Mouse (Mus musculus) T-helper 17 cell (primary cell): ENCODE measurements at regions not wholly inside any gene's neighbourhood (a gene's known extent, or its start where the extent isn't known, plus 50 kb on each side); places are given as distances from the start of the nearest gene placed in this dataset.

Experiments used
- in situ Hi-C, 2 experiments: fragments of 300-600 bp; cut with MboI, MseI; formaldehyde crosslinking; loops; 1 replicate in 1 of 2; 2 replicates in 1 of 2; pipeline ENCODE4 v1.15.1; 2025; ENCODE audit warnings: high pct_unique_total_duplicates in 2 of 2

DNA sequence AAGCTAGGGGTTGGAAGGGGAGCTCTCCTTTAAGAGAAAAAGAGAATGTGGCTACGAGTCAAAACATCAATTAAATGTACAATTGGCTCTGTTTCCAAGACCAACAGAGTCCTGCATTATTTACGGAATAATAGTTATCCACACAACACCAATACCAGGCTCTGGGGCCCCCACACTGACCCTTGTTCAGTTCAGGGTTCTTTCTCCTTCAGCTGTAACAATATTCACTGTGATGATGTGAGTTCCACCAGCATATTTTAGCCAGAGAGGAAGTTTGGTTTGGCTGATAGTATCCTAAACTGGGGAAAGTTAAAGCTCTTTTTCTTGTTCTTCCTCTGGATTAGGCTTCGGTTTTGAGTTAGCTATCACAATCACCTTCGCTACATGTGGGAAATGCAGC, 167.9 kb upstream of the Ankrd55 start:
- in situ Hi-C loops, result no loop called here

DNA sequence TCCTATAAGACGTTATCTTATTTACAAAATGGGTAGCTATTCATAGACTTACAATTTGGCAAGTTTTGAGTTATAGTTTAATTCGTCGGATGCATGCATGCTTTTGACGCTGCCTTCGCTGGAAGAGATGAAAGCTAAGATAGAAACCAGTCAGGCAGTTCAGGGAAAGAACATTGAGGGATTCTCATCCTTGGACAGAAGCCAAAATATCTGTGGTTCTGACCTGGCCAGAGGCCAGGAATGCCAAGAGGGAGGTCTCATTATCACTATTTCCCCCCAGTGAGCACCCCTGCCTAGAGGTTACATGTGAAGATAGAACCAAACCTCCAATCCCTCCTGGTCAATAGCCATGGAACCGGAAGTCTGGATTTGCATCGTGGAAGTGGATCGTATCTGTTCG, 167.1 kb upstream of the Ankrd55 start:
- in situ Hi-C loops, result no loop called here

DNA sequence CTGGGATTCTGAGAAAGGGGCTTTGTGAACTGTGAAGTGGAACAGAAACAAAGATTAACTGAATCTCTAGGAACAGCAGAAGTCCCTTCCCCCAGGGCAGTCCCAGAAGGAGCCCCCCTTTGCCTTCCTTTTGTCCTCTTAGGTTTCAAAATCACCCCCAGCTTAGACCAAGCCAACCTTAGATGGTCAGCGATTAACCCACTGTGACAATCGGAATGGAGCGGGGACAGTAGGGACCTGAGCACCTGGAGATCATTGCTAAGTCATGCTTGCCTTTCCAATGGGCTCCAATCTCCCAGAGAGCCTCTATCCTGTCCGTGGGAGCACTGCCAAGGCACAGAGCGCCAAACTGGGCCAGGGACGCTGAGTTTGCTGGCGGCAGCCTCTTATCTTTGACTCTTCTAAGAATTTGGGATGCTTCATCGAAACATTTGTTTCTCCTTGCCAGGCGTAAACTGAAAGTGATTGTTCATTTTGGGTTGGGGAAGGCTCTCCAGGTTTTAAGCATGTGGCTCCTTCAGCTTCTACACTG, 165.3 kb upstream of the Ankrd55 start:
- in situ Hi-C loops, result no loop called here

DNA sequence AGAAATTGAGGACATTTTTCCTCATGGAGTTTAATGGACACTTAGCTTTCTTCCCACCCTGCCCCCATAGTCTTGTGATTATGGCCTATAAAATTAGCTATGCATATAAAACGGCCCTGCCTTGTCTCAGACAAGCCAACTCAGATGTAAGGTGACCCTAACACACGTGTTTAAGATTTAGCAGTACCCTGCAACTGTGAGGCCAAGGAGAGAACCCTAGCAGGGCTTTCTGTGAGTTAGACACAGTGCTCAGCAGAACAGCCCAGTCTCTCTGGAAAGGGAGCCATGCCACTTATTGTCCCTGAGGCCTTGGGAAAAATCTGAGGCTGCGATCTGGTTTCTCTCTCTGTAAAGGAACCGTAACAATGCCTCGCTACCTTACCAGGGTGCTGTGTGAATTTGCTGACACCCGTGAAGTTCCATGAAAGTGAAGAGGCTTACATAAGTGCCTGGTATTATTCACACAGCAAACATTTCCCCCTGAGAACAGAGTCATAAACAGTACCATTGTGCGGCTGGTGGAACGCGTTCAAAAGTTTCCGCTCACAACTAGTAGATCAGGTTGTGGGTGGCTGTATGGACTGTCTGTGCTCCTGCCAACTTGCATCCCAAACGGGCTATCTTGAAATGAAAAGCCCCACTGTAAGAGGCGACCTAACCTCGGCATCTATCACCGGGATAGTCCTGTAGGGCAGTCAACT, 162.3 kb upstream of the Ankrd55 start:
- in situ Hi-C loops, result loop anchor here in 1 of 2 experiments (5.0 kb wide), 1 partner anchor 54 kb away; no protein-coding TSS in a partner anchor

DNA sequence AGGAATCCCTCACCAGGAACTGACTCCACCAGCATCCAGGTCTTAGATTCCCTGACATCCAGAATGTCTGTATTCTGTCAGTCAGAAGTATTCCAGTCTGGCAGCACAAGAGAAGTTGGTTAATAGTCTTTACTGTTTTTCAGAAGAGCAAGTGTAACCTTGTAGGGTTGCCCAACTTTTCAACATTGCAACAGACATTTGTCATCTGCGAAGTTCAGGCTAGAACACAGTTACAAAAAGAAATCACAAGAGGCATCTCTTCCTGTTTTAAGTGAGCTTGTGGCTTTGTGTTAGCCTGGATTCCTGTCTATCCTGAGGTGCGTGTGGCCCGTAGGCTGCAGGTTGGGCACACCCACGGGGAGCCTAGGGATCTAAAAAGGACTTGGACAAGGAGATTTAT, 158.0 kb upstream of the Ankrd55 start:
- in situ Hi-C loops, result no loop called here

DNA sequence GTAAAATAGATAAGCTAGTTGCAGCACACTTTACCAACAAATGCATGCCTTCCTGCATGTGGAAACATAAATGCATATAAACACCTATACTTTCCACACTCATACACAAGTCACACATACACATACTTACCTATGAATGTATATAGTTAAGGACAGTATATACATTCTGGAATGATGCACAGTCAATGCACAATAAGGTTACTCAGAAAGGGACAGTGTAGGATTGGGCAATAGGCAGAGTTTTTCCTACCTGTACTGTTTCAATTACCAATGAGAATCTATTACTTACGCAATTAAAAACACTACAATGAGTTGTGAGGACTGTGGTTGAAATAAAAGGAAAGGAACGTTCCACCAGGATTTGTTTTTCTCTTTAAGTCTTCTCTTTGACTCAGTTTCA, 157.5 kb upstream of the Ankrd55 start:
- in situ Hi-C loops, result no loop called here

DNA sequence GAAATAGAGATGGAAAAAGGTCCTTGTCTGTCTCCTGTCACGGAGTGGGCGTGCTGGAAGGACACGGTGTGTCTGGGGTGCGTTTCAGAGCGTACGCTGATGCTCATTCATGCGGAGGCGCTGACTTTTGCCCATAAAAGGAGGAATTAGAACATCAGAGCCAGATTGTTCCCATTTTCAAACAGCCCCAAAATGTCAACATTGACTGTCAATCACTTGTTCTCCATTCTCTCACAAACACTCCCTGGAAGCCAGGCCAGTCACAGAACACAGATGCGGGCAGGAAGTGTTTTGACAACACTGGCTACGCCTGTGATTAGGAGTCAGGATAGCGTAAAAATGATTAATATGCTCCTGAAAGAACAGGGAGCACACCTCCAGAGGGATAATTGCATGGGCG, 157.1 kb upstream of the Ankrd55 start:
- in situ Hi-C loops, result no loop called here

DNA sequence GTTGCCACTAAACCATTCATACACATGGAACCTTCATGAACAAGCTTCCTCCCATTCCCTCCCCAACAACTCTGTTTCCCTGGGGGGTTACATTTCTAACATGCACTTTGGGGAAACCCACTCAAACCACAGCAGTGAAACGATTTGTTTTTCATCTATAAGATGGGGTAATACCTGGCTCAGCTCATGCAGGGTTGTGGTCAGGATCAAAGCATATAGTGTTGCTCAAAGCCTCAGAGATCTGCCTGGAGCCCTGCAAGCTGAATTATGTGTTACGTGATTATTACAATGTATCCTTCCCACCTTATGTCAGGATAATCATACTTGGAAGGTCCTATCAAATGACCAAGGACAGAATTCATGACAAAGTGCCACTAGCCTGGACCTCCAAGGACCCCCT, 154.5 kb upstream of the Ankrd55 start:
- in situ Hi-C loops, result no loop called here

DNA sequence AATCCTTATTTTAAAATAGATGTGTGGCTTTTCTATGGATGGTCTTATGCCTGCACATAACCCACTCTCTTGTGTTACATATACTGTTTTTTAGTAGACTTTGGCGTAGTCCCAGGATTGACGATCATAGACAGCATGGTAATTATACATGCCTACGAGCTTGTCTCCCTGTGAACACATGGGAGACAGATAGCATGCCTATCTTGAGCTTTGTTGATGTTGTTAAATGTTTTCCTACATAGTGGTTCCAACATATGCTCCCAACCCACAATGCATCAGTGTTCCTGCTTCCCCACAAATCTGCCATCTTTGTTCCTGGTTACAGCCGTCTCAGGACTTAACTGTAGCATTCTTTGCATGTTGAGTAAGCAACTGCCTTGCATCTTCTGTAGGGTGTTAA, 153.6 kb upstream of the Ankrd55 start:
- in situ Hi-C loops, result no loop called here

DNA sequence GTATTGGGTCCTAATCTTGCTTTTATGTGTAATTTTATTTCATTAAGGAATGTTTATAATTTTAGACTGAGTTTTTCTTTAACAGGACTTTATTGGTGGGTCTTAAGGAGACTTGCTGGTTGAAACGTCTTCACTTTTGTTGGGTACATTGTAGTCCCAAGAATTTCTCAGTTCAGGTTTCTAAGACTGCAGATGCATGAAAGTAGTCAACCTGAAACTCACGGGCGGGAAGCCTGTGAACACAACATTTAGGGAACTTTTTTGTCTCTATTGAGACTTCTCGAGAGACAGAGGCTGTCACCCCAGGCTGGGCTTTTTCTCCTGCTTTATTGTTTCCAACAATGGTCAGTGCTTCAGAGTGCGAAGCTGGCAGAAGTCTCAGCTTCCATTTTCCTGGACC, 152.5 kb upstream of the Ankrd55 start:
- in situ Hi-C loops, result no loop called here

DNA sequence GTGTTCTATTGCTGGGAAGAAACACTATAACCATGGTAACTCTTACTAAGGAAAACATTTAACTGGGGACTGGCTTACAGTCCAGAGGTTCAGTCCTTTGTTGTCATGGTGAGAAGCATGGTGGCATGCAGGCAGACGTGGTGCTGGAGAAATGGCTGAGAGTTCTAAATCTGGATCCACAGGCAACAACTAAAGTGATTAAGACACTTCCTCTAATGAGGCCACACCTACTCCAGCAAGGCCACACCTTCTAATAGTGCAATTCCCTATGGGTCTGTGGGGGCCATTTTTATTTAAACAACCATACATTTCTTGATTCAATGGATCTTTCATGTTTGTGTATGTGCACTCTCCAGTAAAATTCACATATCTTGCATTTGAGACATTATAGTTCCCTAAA, 151.4 kb upstream of the Ankrd55 start:
- in situ Hi-C loops, result no loop called here

DNA sequence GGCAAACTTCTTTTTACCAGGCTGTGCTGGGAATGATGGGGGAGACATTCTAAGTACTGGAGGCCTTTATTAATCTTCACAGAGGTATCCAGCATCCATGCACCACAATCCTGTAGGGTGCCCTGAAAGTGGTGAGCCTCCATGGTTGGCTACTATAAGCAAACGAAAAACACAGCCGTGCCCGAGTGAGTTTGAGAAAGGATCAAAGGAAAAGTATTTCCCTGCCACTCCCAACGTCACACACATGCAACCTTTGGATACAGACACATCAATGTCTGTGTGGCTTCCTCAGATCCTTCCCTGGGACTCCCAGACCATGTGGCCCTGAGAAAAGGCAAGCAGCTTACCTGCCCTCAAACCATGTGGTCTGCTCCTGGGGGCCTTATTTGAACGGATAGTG, 147.4 kb upstream of the Ankrd55 start:
- in situ Hi-C loops, result no loop called here

DNA sequence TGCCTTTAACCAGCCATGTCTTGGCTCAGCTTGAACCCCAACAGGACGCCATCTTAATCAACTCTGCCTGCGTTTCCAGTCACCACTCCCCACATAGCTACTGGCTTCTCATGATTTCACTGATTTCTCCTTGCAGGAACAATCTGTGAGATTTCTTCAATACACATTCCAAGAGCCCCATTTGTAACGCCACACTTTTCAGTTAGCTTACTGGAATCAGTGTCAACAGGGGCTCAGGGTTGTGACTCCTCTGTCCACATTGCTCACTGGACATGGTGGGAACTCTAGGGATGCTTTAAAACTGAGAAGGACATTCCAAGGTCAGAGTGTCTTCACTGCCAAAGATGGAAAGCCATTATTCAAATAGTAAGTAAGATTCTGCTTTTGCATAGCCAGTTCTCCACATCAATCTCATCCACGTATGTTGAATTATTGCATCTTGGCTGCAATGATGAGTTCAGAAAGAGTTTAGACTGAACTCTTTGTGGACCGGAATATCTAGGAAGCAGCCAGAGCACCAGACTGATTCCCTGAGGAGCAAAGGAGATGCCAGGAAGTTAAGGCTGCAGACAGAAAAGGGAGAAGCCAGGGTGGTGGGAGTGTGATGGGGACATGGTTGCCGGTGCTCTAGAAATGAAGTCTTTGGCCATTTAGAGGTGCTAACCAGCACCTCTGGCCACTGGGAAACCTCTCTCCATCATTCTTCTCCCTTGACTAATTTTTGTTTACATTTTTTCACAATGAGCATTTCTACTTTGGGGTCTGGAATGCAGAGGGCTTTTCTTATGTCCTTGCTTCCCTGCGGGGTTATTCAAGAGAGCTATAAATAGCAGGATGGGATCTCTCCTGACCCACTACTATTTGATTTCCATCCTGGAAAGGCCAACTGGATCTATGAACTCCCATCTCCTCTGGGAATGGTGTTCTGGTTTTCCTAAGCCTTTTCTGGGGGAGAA, 143.6 kb upstream of the Ankrd55 start:
- in situ Hi-C loops, result no loop called here

DNA sequence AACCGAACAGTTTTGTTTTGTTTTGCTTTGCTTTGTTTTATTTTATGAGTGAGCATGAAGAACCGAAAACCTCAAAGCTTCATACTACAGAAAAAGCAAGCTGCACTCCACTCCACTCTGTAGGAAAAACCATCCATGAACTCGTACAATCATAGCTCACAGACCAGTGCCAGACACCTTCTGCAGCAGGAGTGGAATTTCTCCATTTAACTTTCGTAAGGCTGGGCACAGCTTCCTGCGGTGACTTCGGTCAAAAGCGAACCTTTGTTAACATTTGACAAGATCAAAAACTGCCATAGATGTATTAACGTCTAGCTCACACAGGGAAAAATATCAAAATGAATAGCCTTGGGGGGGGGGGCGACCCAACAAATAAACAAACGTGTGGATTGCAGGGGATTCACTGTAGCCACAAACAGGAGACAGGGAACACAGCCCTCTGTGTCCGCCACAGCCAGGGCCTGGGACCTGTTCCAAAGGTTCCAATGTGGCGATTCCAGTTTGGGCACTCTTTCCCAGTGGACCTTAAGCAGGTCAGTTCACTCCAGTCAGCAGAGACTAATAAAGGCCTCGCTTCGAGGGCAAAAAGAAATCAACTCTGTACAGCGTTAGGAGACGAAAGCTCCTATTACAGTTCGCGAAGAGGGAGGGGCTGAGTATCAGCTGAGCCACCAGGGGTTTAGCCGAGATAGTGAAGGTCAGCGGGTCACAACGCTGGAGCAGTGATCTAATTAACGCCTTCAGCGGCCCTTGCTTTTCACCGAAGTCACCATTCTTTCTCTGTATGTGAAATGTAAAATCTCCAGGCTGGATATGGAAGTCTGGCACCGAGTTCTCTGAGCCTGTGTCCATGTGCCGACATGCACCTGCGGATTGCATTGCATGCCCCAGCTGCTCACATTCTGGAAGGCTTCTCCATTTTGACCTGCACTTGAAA, 135.4 kb upstream of the Ankrd55 start:
- in situ Hi-C loops, result no loop called here

DNA sequence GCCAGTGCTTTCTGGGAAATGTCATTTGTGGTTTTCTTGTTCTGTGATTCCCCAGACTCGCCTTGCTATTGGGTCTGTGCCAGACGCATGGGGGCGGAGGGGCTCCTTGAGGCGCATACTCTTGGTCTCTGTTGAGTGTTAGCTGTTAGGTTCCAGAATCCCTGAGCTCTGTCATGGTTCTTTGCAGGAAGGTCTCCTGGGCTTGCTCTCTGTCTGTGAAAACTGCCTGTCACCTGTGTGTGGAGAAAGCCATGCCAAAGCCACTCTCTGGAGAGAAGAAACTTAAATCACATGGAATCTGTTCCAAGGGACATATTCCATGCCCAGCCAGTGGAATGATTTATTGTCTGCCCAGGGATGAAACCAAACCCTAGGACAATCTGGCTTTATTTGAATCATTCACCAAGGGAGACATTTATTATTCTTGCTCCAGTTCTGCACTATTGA, 134.5 kb upstream of the Ankrd55 start:
- in situ Hi-C loops, result no loop called here

DNA sequence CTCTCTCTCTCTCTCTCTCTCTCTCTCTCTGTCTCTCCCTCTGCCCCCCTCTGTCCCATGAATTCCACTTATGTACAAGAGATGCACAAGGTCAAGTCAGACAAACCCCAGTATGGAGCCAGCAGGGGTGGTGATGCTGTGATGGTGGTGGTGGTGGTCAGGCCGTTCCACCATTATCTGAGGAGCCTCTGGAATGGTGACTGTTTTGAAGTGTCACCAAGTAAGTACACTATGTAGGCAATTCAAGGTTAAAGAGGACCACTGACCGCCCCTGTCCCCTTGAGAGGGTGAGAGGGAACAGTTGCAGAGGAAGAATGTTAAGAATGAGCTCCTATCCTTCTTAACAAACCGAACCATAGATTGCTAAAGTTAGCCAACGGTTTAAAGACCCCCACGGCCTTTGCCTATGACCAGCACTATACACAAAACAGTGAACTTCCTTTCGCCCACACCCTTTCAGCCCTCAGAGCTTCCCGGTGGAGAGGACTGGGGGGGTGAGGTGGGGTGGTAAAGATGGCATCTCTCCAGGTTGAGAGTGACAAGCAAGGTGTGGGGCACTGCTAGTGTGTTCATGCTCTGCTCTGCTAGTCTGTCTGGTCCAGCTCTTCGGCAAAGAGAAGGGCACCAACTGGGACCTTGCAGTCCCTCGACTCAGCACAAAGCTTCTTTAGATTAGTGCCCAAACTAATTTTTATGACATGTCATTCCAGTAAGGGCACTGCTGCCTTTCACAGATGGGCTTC, 128.7 kb upstream of the Ankrd55 start:
- in situ Hi-C loops, result no loop called here

DNA sequence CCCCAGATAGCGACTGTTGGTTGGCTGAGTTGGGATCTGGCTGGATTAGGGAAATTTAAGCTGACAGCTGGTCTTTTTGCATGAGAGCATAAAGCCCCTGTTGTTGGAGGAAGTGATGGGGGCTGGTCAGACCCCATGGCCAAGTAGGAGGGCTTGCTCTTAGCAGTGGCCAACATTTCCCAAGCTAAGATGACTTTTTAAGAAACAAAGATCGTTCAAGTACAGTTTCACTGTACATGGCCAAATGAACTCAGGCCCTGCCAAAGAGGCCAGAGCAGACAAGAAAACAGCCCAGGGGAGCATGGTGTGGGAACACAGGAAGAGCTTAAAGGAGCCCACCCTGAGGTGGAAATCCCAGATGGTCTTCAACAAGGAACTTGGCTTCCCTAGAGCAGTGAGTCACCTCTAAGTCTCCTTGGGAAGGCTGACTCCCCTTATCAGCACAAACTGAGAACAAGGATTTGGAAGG, 128.0 kb upstream of the Ankrd55 start:
- in situ Hi-C loops, result no loop called here

DNA sequence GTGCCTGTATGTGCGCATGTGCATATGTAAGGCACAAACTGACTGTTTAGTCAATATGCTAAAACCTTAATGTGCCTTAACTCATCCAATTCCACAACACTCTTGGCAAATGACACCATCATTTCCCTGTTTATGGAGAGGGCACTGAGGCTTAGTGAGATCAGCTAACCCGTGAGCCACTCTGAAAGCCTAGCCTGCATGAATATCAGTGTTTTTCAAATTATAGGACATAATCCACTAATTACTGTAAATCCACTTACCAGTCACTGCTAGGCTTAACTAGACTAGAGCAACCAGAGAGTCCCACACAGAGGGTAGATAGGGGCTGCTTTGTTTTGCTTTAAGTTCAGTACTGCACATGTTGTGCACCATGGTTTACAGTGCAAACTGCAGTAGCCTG, 127.5 kb upstream of the Ankrd55 start:
- in situ Hi-C loops, result no loop called here

DNA sequence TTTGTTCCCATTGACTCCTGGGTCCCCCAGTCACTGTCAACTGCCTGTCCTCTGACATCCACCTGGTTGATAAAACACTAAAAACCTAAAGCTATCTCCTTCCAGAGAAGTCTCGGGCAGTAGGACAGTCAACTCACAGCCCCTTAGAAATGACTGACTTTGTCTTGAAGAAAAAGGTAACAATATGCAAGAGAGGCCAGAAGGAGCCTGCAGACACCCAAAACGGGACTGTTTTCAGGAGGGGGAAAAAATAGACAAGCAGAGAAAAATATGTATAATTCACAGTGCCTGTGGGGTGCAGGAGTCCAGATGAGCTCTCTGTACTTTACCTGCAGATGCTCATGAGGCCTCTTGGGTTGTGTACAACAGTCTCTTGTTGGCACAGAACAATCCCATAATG, 126.4 kb upstream of the Ankrd55 start:
- in situ Hi-C loops, result no loop called here

DNA sequence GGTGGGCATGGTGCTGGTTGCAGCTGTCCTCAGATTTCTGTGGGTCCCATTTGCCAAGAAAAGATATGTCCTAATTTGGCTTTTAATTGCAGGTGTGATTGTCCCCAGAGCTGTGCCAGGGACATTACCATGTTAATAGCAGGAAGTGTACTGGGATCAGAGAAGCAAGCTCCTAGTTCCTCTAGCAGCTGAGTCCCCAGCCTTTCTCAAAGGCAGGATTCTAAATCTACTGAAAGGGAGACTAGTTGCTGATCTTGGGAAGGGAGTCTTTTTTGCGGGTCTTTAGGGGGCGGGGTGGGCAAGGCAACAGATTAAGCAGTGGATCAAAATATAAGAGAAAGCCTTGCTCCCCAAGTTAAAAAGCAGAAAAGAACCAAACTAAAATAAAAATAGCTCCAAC, 122.3 kb upstream of the Ankrd55 start:
- in situ Hi-C loops, result no loop called here

DNA sequence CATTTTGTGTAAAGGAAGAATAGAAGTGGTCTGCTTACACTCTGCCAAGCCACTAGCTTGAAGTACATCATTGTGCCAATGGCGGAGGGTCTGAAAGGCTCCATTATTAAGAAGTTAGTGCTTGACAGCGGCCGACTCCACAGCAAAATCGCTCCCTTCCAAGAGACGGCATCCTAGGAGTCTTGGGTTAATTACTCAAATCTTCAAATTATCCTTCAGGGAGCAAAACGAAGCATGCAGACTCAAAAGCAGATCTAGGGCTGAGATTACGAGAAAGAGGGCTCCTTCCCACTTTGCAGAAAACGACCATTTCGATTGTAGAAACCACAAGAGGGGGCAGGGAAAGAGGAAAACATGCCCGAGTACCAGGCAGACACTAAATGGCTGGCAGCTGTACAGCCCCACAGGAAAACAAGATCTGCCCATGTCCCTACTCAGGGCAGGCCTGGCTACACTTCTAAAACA, 121.9 kb upstream of the Ankrd55 start:
- in situ Hi-C loops, result no loop called here
